Mouse (Mus musculus) ES-Bruce4 (cell line): ENCODE measurements at regions not wholly inside any gene's neighbourhood (a gene's known extent, or its start where the extent isn't known, plus 50 kb on each side); places are given as distances from the start of the nearest gene placed in this dataset.

ENCODE experiments used
- CTCF ChIP-seq: IDR thresholded peaks from one replicate; pipeline ENCODE4 v1.8.1; 2011; ENCODE audit warnings: low read depth, low read length
- EP300 ChIP-seq: IDR thresholded peaks from 2 replicates; pipeline ENCODE4 v1.6.1; 2011; ENCODE audit warnings: low read depth, low read length; ENCODE audit not compliant: insufficient read depth
- POLR2A ChIP-seq: IDR thresholded peaks from one replicate; pipeline ENCODE4 v1.8.1; 2011; ENCODE audit warnings: low read length; ENCODE audit not compliant: insufficient read depth

- TF ChIP-seq CTCF (no peak), POLR2A (no peak), EP300 (no peak)
These were observed 178.9 kb upstream of the Zpld1 start for GRCm38 (mm10) chr16:55476544-55477208.
